Mouse (Mus musculus) yolk sac, embryonic 10.5 days (tissue): ENCODE results near the gene Hist1h4f.
"Not testable (repeated sequence)": the region's sequence is repeated elsewhere in the genome, so short reads cannot be mapped to it uniquely, and the experiment has no call there.

Source experiments
- DNase-seq: peaks from one replicate; pipeline ENCODE4 v3.0.0-alpha.2; 2017; ENCODE audit warnings: low spot score

Hist1h4f gene

DNA sequence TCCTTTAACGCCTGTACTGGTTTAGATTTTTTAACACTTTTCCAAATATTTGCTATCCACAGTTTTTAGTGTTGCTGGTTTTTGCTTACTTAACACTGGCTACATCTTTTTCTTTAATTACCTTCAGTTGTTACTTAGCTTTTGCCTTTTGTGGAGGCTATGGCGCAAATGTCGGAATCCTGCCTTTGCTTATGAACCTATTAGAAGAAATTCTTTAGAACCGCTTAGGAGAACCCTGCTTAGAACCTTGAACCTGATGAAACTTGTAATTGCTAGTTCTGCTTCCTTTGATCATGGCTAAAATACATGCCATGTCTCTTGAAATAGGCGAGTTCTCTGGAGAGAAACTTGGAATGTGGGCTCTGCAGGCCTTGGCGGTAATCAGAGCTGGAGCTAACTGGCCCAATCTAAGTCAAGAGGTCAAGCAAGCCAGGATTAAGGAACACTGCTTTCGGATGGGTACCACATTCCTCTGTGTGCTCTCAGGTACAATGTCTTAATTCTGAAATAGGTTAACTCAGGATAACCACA is 25.0 kb upstream of the Hist1h4f start:
- peak; percentile 68 for DNase-seq

- peak; percentile 33 for DNase-seq
These were observed 24.4 kb upstream of the Hist1h4f start for GRCm38 (mm10) chr13:23575864-23576313.

DNA sequence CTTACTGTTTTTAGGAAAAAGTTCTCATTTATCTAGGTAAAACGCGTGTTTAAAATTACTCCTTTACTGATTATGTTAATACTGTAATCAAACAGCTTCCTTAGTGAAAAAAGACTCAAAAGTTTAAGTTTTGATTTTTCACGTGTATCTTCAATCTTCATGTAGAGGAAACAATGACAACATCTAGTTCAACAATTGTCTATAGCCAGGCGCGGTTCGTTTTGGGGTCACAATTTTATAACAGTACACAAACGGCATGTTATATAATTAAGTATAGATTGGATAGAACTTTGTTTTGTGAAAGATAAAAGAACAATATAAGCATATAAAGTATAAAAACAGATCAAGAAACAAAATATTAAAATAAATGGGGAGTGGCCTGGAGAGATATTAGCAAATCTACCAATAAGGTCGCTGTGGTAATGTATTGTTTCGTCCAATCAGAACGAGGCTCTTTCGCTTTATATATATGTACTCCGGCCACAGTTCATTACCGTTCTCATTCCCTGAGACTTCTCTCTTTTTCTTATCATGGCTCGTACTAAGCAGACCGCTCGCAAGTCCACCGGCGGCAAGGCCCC is 23.9 kb upstream of the Hist1h4f start, which contains the start of gene Hist1h3d:
Gene Hist1h3d, plus strand, starts transcription at position 493 of the 581 bp plus-strand sequence.
- DNase-seq: peak; percentile 89

DNA sequence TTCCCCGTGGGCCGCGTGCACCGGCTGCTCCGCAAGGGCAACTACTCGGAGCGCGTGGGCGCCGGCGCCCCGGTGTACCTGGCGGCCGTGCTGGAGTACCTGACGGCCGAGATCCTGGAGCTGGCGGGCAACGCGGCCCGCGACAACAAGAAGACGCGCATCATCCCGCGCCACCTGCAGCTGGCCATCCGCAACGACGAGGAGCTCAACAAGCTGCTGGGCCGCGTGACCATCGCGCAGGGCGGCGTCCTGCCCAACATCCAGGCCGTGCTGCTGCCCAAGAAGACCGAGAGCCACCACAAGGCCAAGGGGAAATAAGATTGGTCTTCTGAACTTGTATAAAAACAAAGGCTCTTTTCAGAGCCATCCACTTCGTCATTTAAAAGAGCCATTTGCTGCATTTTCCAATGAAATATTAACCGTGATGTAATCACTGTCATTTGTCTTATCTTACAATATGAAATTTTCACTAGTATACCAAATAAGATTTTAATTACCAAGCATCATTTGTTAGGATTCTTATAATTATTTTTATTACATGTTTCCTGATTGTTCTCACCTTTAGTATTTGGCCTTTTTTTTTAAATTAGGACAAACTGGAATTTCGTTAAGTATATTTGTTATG is 23.2 kb upstream of the Hist1h4f start:
- not testable (repeated sequence) for DNase-seq

GRCm38 (mm10) chr13:23573898-23574524 is 22.6 kb upstream of the Hist1h4f start, which contains the start of the genes Hist1h2bf and Hist1h2ad:
Gene Hist1h2bf (minus strand): TSS chr13:23574196.
Gene Hist1h2ad (plus strand): TSS chr13:23574381.
- peak; percentile 96 for DNase-seq

- DNase-seq: peak; percentile 33
These were observed 21.8 kb upstream of the Hist1h4f start for GRCm38 (mm10) chr13:23573034-23573897.

- no peak for DNase-seq
These were observed 21.0 kb upstream of the Hist1h4f start for GRCm38 (mm10) chr13:23572218-23573033.

- DNase-seq: peak; percentile 62
These were observed 20.2 kb upstream of the Hist1h4f start for GRCm38 (mm10) chr13:23571504-23572217.

DNA sequence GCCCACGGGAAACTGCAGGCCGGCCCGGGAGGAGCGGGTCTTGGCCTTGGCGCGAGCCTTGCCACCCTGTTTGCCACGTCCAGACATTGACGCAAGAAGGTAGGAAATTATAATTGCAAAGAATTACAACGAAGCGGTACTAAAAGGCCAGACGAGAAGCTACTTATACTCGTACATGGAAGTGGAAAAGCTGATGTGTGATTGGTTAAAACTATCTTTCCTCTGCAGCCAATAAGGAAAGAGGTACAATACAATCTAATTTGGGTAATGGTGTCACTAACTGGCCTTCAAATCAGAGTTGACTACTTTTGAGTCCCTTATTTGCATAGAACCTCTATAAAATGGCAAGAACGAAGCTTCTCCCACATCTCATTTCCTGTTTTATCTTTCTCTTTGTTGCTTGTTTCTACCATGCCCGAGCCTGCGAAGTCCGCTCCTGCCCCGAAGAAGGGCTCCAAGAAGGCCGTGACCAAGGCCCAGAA is 19.6 kb upstream of the Hist1h4f start, which contains the start of the genes Hist1h2ae and Hist1h2bg:
Gene Hist1h2ae, minus strand, starts transcription at position 199 of the 482 bp plus-strand sequence.
Gene Hist1h2bg, plus strand, starts transcription at position 375 of the 482 bp plus-strand sequence.
- peak; percentile 94 for DNase-seq

DNA sequence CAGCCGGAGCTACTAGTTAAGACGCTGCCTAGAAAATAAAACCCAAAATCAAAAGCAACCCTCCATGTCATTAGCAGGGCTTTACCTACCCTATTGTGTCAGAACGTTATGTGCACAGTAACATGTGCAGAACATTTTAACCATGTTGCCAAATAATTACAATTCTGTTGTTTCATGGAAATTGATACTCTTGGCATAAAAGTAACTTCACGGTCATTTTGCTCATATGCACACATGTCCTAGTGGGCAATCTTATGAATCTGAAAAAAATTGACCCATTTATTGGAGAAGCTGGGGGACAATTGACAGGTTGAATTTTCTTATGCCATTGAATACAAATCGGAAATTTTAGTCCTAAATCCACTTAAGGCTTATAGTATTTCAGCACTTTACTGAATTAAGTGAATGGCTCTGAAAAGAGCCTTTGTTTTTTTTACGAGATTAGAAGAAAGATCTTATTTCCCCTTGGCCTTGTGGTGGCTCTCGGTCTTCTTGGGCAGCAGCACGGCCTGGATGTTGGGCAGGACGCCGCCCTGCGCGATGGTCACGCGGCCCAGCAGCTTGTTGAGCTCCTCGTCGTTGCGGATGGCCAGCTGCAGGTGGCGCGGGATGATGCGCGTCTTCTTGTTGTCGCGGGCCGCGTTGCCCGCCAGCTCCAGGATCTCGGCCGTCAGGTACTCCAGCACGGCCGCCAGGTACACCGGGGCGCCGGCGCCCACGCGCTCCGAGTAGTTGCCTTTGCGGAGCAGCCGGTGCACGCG is 19.0 kb upstream of the Hist1h4f start:
- peak; percentile 49 for DNase-seq

DNA sequence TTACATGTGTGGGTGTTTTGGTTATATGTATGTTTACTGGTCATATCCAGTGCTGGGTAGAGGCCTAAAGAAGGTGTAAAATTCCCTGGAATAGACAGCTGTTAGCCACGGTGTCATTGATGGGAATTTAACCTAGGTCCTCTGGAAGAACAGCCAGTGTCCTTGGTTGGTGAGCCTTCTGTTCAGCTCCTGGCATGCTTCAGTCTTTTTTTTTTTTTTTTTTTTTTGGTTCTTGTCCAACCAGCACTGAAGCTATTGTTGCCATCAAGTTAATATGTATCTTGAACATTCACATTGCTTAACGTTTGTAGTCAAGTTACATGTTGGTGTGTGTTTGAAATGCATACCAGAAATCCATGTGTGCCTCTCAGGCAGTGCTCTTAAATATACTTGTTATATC is 13.0 kb upstream of the Hist1h4f start:
- no peak for DNase-seq

DNA sequence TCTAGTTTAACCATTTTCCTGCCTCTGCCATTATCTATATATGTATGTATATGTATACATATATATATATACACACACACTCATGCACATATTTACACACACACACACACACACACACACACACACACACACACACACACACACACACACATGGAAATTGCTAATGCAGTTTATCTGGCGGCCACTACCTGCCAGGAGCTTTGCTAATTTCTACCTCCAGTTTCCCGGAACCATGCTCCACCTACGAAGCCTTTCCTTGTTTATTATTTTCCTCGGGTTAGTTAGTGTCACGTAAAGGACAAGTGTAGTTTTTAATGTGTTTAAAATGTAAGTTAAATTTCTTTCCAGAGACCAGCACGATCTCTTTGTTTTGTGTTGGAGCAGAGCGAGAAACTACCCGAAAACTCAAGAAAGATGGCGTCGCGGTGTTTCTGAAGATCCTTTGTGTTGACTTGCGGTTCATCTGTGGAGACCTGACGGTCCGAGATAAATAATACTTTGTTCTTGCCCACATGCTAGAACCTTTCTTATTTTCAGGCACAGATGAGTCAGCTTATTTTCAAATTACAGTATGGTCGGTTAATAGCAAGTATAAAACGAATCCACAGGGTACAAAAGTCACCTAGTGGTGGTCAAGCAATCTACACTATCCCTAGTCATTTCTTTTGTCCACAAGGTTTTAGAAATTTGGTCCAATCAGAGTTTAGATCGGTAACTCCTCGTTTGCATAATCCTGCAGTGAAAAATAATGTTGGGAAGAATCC is 11.4 kb upstream of the Hist1h4f start:
- DNase-seq: peak; percentile 74

- peak; percentile 98 for DNase-seq
These were observed 10.6 kb upstream of the Hist1h4f start, which contains the start of gene Hist1h3e for GRCm38 (mm10) chr13:23561883-23562659. Gene Hist1h3e (minus strand): TSS chr13:23562369.

DNA sequence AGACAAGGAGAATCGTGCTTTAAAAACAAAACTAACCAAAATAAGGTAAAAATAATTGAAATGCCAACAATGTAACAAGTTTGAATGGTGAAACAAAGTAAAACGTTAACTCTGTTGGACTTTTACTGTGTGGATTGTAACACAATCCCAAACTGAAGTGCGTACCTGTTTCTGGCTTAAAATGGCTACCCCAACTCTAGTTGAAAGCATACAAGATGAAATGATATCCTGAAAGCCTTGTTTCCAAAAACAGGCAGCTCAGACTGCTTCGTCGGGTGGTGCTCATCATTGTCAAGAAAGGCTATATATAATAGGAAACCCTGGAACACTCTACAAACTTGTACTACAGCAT is 10.1 kb upstream of the Hist1h4f start:
- not testable (repeated sequence) for DNase-seq

GRCm38 (mm10) chr13:23560699-23561098 is 9.3 kb upstream of the Hist1h4f start:
- DNase-seq: peak; percentile 53

- no peak for DNase-seq
These were observed 5.5 kb upstream of the Hist1h4f start for GRCm38 (mm10) chr13:23556906-23557305.

DNA sequence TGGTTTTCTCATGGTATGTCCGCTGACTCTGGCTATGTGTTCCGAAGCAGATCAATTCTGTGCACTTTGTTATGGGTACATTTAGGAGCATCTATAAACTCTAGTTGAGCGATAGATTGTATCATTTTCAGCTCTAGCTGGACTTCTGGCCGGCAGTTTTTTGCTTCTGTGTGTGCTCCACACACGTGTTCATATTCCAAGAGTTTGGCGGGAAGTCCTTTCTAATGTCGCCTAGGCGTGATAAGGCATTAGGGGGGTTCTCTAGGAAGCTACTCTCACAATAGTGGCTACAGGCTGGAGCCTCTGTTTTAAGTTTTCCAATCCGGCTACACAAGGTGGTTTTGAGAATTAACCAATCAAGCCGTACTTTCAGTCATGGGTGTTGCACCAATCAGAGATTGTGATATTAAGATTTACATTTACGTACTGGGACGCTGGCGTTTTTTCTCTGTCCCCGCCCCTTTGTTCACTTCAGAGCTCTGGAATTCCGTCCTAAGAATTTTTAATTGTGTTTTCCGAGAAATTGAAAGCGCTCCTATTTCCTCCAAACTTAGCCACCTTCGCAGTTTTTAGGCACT is 4.5 kb upstream of the Hist1h4f start:
- peak; percentile 91 for DNase-seq
